Mouse (Mus musculus): ENCODE data around the gene Ank.

- no peak for TF ChIP-seq POLR2A (IDR thresholded peaks at IDR 0.05; ENCODE audit: control insufficient read depth, extremely low read depth, insufficient read depth, low read length, poor library complexity)
- no peak for TF ChIP-seq CTCF (IDR thresholded peaks at IDR 0.05; ENCODE audit: borderline replicate concordance, control insufficient read depth, extremely low read depth, insufficient read depth, low read length, poor library complexity)
These were observed 21.6 kb downstream of the Ank start for GRCm38 (mm10) chr15:27488042-27488441.
